Mouse (Mus musculus) forebrain, embryonic 15.5 days (tissue): ENCODE data around the gene Cacng1. TPM values are rescaled to one million over a fixed set of nuclear protein-coding genes. Genes with fewer than 3 reads are reported as not detected.

Experiments used
- ATAC-seq: fragments of 200-750 bp; cut with Nextera tagmentation; replicated peaks from 2 replicates; pipeline ENCODE4 v1.8.0; 2017; ENCODE audit warnings: mild to moderate bottlenecking, moderate TSS enrichment, moderate library complexity
- H3K27ac ChIP-seq: fragments of 300-500 bp; sonication (generic); replicated peaks from 2 replicates; pipeline ENCODE4 v1.5.1; 2015; ENCODE audit warnings: mild to moderate bottlenecking, inconsistent platforms
- H3K27me3 ChIP-seq: fragments of 300-500 bp; sonication (generic); 2 replicates; pipeline ENCODE4 v1.6.1; 2015; ENCODE audit warnings: inconsistent platforms
- H3K36me3 ChIP-seq: fragments of 300-500 bp; sonication (generic); 2 replicates; pipeline ENCODE4 v1.6.1; 2015; ENCODE audit warnings: mild to moderate bottlenecking, inconsistent platforms
- H3K4me1 ChIP-seq: fragments of 300-500 bp; sonication (generic); 2 replicates; pipeline ENCODE4 v1.6.1; 2015; ENCODE audit warnings: inconsistent platforms
- H3K4me2 ChIP-seq: fragments of 300-500 bp; sonication (generic); replicated peaks from 2 replicates; pipeline ENCODE4 v1.6.1; 2015; ENCODE audit warnings: mild to moderate bottlenecking, inconsistent platforms
- H3K4me3 ChIP-seq: fragments of 300-500 bp; sonication (generic); 2 replicates; pipeline ENCODE4 v1.5.1; 2015; ENCODE audit warnings: mild to moderate bottlenecking, inconsistent platforms
- H3K9ac ChIP-seq: fragments of 300-500 bp; sonication (generic); replicated peaks from 2 replicates; pipeline ENCODE4 v1.6.1; 2015; ENCODE audit warnings: mild to moderate bottlenecking, inconsistent platforms
- H3K9me3 ChIP-seq: fragments of 300-500 bp; sonication (generic); 2 replicates; pipeline ENCODE4 v1.6.1; 2016; ENCODE audit warnings: inconsistent platforms
- WGBS: fragments of 180-500 bp; shearing (Covaris S2); methylation state at CpG from one replicate; pipeline ENCODE4 v1.1.7; 2015; ENCODE audit warnings: mixed read lengths; 5-methylcytosine and 5-hydroxymethylcytosine counted together
- polyA plus RNA-seq: library from polyadenylated mRNA; unstranded; fragments of >200 nt; fragmentation: Nextera tagmentation; extraction: Ambion mirVana; gene quantifications from 2 replicates; pipeline ENCODE4 v1.2.1, GENCODE M21; 2015

Gene Cacng1
- polyA plus RNA-seq, 1 experiment from 2014 or later: 0.27 TPM

DNA sequence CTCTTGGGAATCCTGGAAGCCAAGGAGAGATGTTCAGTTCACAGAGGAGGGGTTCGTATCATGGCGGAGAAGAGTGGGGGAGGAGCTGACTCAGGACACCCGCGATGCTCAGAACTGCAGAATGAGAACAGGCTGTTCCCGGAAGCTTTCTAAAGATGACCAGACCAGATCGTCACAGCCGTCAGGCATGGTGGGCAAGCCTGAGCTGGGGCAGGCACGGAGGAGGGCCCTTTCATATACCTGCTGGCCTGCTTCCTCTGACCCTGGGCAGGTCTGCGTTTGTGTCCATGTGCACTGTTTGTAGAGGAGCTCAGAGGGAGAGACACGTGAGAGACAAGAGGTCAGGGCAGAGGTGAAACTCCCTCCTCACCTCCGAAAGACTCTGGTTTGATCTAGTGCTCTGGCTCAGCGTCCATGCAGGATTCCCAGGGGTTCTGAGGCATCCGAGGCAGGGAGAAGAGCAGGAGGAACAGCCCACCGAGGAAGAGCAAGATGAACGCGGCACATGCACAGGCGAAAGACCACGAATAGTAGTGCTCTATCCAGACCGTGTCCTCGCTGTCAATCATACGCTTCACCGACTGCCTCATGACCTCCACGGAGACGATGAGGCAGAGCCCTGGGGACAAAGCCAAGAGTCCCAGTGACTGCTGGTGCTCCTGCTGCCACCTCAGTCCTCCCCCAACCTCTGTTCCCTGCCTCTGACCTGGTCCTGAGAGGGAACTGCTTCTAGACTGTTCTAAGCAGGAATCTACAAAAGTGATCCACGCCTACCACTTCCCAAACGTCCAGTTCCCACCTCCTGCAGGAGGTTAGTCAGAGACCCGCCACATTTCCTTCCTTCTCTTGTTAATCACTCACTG lies 12.8 kb downstream of the Cacng1 start:
- H3K36me3 ChIP-seq: no peaks in the 10 kb centered on the region
- no peak overlapping the region for H3K9ac ChIP-seq
- no peak overlapping the region for H3K4me2 ChIP-seq

DNA sequence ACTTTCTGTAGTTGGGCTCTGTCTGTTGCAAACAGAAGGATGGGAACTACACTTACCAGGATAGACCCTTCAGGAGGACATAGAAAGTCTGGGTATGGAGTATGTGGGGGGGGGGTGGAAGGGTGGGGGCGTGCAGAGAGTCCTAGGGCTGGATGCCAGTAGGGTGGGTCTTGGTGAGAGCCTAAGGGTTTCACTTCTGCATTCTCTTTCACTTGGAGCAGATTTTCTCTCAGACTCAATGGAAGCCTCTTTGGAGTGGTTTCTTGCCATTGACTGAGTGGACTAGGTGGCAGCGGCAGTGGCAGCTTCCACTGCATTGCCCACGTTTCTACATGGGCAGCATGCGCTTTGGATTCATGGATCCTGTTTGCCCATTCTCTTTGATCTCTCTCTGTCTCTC lies 16.4 kb downstream of the Cacng1 start:
- ATAC-seq: no peak
- Histone ChIP-seq H3K27ac (no peak overlapping the region), H3K36me3 (no peaks in the 10 kb centered on the region), H3K9ac (no peak overlapping the region), H3K4me1 (no peaks in the 10 kb centered on the region), H3K27me3 (no peaks in the 10 kb centered on the region), H3K9me3 (no peaks in the 10 kb centered on the region), H3K4me3 (no peak overlapping the region), H3K4me2 (no peak overlapping the region)
- 97% methylated on average over 4 of the region's 4 CpGs for WGBS

More for the DNA sequence above, 12.8 kb downstream of the Cacng1 start:
- no peak overlapping the region for H3K27ac ChIP-seq
- no peaks in the 10 kb centered on the region for H3K9me3 ChIP-seq
- ATAC-seq: no peak
- H3K27me3 ChIP-seq: no peaks in the 10 kb centered on the region
- H3K4me1 ChIP-seq: peaks cover 9% of the 10 kb centered on the region
- H3K4me3 ChIP-seq: no peak overlapping the region
- 61% methylated on average over 27 of the region's 27 CpGs for WGBS

DNA sequence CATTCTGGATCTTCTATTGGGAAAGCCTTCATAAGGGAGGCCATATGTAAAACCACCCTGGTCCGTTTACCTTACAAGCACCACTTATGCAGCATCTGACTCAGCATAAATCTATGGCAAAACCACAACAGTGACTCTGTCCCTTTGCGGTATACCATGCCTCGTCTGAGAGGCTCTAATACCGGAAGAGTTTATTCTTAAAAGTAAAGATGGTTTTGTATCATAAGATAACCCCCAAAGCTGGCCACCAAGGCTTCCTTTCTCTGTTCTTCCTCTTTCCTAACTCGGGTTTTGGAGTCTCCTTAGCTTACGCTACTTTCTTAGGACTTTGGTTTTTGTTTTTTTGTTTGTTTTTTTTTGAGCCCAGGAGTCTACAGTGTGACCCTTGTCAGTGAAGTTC lies 23.0 kb downstream of the Cacng1 start:
- no peaks in the 10 kb centered on the region for H3K9me3 ChIP-seq
- H3K4me2 ChIP-seq: no peak overlapping the region
- WGBS: 80% methylated on average over 6 of the region's 6 CpGs
- H3K4me1 ChIP-seq: no peaks in the 10 kb centered on the region
- H3K9ac ChIP-seq: no peak overlapping the region
- peaks cover 2% of the 10 kb centered on the region; the same call in 1 of the 2 replicates for H3K36me3 ChIP-seq
- H3K27ac ChIP-seq: no peak overlapping the region
- H3K4me3 ChIP-seq: no peak overlapping the region
- no peaks in the 10 kb centered on the region for H3K27me3 ChIP-seq
- ATAC-seq: no peak

DNA sequence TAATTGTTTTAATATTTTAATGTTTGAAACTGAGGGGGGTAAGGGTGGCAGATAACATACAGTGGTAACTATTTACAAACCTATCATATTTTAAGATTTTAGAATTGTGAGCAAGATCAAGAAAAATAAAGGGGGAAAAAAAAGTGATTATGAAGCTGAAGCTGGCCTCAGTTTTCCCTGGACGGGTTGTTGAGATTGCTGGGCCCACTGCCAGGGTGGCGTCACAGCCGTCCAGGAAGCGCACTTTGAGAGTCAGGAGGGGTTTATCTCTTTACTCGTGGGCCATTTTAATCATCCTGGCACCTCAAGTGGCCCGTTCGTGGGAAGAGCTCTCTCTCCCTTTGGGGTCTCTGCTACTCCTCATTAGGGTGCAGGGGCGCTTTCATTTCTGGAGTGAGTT lies 24.8 kb downstream of the Cacng1 start:
- no peaks in the 10 kb centered on the region for H3K27me3 ChIP-seq
- 39% methylated on average over 8 of the region's 8 CpGs for WGBS
- no peaks in the 10 kb centered on the region for H3K4me1 ChIP-seq
- H3K36me3 ChIP-seq: peaks cover 6% of the 10 kb centered on the region
- no peaks in the 10 kb centered on the region for H3K9me3 ChIP-seq
- H3K9ac ChIP-seq: no peak overlapping the region
- H3K4me3 ChIP-seq: no peak overlapping the region
- no peak overlapping the region for H3K4me2 ChIP-seq
- ATAC-seq: no peak
- no peak overlapping the region for H3K27ac ChIP-seq

DNA sequence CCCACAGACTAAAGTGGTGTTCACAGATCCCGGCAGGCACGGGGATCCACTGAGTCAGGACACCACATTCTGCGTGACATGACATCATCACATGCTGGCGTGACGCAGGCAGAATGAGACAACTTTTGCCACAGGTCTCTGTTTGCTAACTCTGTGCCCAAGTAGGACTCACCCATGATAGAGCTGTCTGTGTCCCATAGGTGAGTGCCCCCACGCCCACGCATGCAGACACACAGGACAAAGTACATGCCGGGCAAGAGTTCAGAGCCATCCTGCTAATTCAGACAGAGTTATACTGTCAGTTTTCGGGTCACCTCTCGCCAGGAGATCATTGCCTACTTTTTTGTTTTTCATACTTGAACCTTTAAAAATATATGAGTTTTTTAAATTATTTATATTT lies 27.8 kb downstream of the Cacng1 start:
- no peak overlapping the region for H3K4me3 ChIP-seq
- no peaks in the 10 kb centered on the region for H3K27me3 ChIP-seq
- H3K36me3 ChIP-seq: peaks cover 21% of the 10 kb centered on the region
- no peak overlapping the region for H3K9ac ChIP-seq
- WGBS: 95% methylated on average over 10 of the region's 10 CpGs
- H3K9me3 ChIP-seq: no peaks in the 10 kb centered on the region
- no peak overlapping the region for H3K4me2 ChIP-seq
- H3K4me1 ChIP-seq: peaks cover 10% of the 10 kb centered on the region
- H3K27ac ChIP-seq: no peak overlapping the region
- no peak for ATAC-seq

DNA sequence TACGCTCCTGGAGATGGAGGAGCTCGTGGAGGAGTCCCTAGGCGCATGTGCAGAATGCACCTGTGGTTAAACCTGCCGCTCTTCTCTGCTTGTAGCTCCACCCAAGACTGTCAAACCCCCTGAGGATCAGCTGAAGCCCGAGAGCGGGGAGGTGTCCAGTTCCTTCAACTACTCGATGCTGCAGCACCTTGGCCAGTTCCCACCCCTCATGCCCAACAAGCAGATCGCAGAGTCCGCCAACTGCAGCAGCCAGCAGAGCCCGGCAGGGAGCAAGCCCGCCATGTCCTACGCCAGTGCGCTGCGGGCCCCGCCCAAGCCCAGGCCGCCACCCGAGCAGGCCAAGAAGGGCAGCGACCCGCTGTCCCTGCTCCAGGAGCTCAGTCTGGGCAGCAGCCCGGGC lies 30.0 kb downstream of the Cacng1 start:
- Histone ChIP-seq H3K27me3 (no peaks in the 10 kb centered on the region), H3K36me3 (peaks cover 21% of the 10 kb centered on the region), H3K9ac (no peak overlapping the region), H3K4me2 (no peak overlapping the region), H3K27ac (no peak overlapping the region), H3K9me3 (no peaks in the 10 kb centered on the region), H3K4me1 (peaks cover 19% of the 10 kb centered on the region), H3K4me3 (no peak overlapping the region)
- no peak for ATAC-seq
- WGBS: 90% methylated on average over 20 of the region's 20 CpGs

DNA sequence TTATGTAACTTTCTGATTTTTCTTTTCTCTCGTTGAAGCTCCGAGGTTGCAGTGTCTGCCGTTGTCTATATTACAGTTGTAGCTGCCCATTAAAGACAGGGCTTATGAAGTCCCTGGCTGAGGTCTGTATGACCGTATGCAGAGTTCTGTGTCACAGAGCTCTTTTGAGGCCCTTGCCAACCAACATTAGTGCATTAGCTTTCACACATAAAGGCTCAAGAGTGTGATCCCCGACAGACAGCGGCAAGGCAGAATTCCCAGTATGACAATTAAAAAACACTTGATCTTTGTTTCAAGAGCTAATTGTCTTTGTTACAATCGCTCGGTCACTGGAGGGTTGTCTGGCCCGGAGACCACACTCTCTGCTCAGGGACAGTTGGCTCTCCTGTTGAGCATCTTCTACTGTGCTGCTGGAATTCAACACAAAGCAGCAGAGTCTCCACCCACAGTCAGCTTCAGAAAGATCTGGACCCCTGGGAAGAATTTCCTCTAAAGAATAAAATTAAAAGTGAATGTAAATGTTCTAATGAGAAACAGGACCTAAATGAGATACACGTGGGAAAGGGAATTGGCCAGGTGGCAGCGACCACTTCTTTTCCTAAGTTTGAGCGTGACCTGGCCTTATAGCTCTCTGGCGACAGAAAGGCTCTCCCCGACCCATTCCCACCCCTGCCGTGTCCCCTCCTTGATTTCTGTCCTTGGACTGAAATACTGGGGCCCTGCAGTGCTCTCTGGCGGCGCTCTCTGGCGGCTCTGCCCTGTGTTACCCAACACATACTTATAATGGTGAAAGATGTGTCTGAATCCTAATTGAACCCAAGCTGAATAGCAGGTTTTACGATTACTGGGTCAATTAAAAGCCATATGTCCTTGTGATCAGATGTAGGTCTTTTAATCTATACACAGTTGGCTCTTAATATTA lies 32.5 kb downstream of the Cacng1 start:
- ATAC-seq: no peak; the same call in 1 of the 2 replicates

DNA sequence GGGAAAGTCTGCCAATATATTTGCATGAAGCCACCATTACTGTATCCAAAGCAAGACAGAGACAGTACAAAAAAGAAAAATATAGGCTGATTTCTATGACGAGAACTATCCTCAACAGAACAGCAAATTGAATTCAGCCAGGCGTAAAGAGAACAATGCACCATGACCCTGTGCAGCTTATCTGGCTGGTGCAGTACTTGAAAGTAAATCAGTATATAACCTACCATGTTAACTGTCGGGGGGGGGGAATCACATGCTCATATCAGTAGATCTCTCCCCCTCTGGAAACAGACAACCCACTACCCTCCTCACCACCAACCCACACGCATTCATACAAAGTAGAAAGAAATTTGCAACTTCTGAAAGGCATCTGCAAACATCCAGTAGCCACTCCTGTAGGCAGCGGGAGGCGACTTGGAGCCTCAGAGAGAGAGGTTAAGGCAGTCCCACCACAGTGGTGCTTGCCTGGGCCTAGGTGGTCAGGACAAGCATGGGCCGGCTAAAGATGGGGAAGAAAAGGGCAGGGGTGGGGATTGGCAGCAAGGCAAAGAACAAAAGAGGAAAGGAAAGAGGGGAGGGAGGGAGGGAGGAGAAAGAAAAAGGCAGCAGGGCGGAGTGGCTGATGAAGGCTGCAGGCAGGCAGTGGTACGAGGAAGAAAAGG lies 33.5 kb downstream of the Cacng1 start:
- no peaks in the 10 kb centered on the region for H3K9me3 ChIP-seq
- H3K4me3 ChIP-seq: no peak overlapping the region
- H3K4me1 ChIP-seq: peaks cover 19% of the 10 kb centered on the region
- H3K9ac ChIP-seq: no peak overlapping the region
- peak overlapping the region; percentile 31; the same call in 1 of the 2 replicates for H3K27ac ChIP-seq
- H3K27me3 ChIP-seq: no peaks in the 10 kb centered on the region
- no peak for ATAC-seq
- WGBS: 29% methylated on average over 9 of the region's 9 CpGs
- H3K36me3 ChIP-seq: peaks cover 16% of the 10 kb centered on the region
- no peak overlapping the region for H3K4me2 ChIP-seq

More for the DNA sequence above, 32.5 kb downstream of the Cacng1 start:
- peaks cover 21% of the 10 kb centered on the region for H3K36me3 ChIP-seq
- peaks cover 19% of the 10 kb centered on the region for H3K4me1 ChIP-seq
- no peak overlapping the region for H3K27ac ChIP-seq
- H3K27me3 ChIP-seq: no peaks in the 10 kb centered on the region
- WGBS: 32% methylated on average over 19 of the region's 19 CpGs
- no peak overlapping the region for H3K4me3 ChIP-seq
- H3K4me2 ChIP-seq: no peak overlapping the region
- H3K9me3 ChIP-seq: no peaks in the 10 kb centered on the region
- no peak overlapping the region; the same call in 1 of the 2 replicates for H3K9ac ChIP-seq

DNA sequence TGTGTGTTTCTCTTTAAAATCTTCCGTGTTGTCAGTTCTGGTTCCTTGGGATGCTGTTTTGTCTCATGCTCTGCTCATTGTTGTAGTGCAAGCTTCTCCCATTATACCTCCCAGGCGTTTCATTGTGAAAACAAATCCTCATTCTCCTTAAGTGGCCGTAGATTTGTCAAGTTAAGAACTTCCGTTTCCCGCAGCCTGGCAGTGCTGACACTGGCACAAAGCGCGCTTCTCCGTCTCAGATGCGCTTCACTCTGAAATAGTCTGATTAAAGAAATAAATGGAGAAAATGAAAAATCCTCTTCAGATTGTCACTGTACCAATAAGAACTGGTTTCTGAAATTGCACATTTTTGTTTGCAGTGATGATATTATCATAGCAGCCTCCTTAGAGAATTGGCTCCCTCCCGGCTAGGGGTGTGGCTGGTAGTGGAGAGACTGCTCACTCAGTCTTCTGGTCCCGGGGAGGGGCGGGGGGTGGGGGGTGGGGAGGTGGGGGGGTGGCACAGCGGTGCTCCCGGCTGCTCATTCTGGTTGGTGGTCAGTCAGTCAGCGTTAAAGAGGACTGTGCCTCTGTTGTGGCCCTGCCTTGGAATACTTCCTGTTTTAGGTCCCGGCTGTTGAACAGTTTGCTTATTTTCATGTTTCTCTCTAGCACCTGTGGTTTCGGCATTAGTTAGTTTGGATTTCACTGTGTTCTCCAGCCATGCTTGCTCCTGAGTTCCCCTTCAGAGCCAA lies 39.9 kb downstream of the Cacng1 start:
- ATAC-seq: 0 out of 2 replicates have a peak, but pooled peaks have one; percentile 38

DNA sequence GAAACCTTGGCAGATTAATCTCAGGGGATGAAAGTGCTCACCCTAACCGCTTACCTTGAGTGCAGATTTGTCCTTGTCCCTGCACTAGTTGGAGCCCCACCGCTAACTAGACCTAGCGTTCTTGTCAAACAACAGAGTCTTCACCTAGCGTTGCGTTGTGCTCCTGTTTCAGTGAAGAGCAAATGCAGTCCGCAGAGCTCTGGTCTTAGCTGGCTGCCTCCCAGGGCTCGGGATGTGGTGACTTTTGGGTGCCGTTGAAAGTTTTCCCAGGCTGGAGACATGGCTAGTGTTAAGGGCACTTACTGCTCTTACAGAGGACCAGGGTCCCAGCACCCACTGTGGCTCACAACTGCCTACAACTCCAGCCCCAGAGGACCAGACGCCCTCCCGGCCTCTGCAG lies 41.1 kb downstream of the Cacng1 start:
- Histone ChIP-seq H3K4me2 (no peak overlapping the region), H3K27me3 (no peaks in the 10 kb centered on the region), H3K36me3 (peaks cover 36% of the 10 kb centered on the region), H3K4me1 (peaks cover 14% of the 10 kb centered on the region), H3K4me3 (no peak overlapping the region), H3K9me3 (no peaks in the 10 kb centered on the region), H3K27ac (no peak overlapping the region), H3K9ac (no peak overlapping the region)
- ATAC-seq: no peak
- 79% methylated on average over 10 of the region's 10 CpGs for WGBS

More for the DNA sequence above, 39.9 kb downstream of the Cacng1 start:
- H3K27ac ChIP-seq: peak overlapping the region; percentile 24; the same call in 1 of the 2 replicates
- no peaks in the 10 kb centered on the region for H3K9me3 ChIP-seq
- no peak overlapping the region for H3K9ac ChIP-seq
- peaks cover 14% of the 10 kb centered on the region for H3K4me1 ChIP-seq
- 35% methylated on average over 17 of the region's 17 CpGs for WGBS
- H3K27me3 ChIP-seq: no peaks in the 10 kb centered on the region
- H3K4me3 ChIP-seq: no peak overlapping the region
- peaks cover 25% of the 10 kb centered on the region for H3K36me3 ChIP-seq
- H3K4me2 ChIP-seq: peak overlapping the region; percentile 15

DNA sequence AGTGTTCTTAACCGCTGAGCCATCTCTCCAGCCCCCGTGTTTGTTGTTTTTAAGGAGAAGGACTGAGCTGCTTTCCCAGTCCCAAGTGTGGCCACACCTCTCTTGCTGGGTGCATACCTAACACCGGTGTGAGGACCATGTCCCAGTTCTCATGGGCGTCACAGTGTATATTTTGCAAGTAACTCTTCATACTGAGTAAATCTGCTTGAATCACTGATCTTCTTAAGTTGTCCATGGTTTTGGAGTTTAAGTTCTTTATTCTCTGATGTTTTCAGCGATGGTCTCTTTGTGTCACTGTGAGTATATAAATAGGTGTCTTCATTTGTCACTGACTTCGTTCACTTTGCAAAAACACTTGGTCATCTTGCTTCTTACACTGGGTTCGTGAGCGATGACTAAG lies 41.7 kb downstream of the Cacng1 start:
- Histone ChIP-seq H3K27ac (no peak overlapping the region), H3K4me3 (no peak overlapping the region), H3K4me2 (no peak overlapping the region), H3K9me3 (no peaks in the 10 kb centered on the region), H3K36me3 (peaks cover 43% of the 10 kb centered on the region), H3K27me3 (no peaks in the 10 kb centered on the region), H3K9ac (no peak overlapping the region), H3K4me1 (peaks cover 14% of the 10 kb centered on the region)
- 94% methylated on average over 8 of the region's 8 CpGs for WGBS
- ATAC-seq: no peak
